Mouse (Mus musculus) CH12.LX (cell line): Measurements from ENCODE around the gene Fmn2. TPM values are rescaled to one million over a fixed set of nuclear protein-coding genes. Genes with fewer than 3 reads are reported as not detected.

Experiments
- DNase-seq: peaks from one replicate; pipeline ENCODE4 v3.0.0-alpha.2; 2013; ENCODE audit errors: extremely low read depth
- H3K27ac ChIP-seq: 2 replicates; pipeline ENCODE4 v1.5.1; 2012; ENCODE audit warnings: low read depth, mild to moderate bottlenecking, control low read depth, moderate library complexity; ENCODE audit not compliant: insufficient read depth
- H3K27me3 ChIP-seq: replicated peaks from 2 replicates; pipeline ENCODE3; 2012; ENCODE audit warnings: inconsistent platforms
- H3K36me3 ChIP-seq, 2 experiments: replicated peaks in 1 of 2; 2 replicates each; pipeline versions ENCODE3 to v1.6.1; 2012; ENCODE audit warnings: inconsistent platforms in 1 of 2, low read length in 1 of 2, mild to moderate bottlenecking in 1 of 2, mixed read lengths in 1 of 2, moderate library complexity in 1 of 2; ENCODE audit not compliant: control insufficient read depth in 1 of 2, insufficient read depth in 1 of 2
- H3K4me1 ChIP-seq, 2 experiments: 2 replicates each; pipeline ENCODE4 v1.6.1; 2012; ENCODE audit warnings: inconsistent platforms in 1 of 2, moderate library complexity in 1 of 2; ENCODE audit not compliant: insufficient read depth in 2 of 2, control insufficient read depth in 1 of 2
- H3K4me2 ChIP-seq: 2 replicates; pipeline ENCODE4 v1.6.1; 2012; ENCODE audit warnings: low read depth, mild to moderate bottlenecking, control low read depth; ENCODE audit not compliant: poor library complexity, insufficient read depth, severe bottlenecking
- H3K4me3 ChIP-seq, 3 experiments: fragments of 150-350 bp in 1 of 3; sonication (generic) in 1 of 3; replicated peaks in 1 of 3; 2 replicates each; pipeline versions ENCODE3 to v1.5.1; 2011 to 2012; ENCODE audit warnings: low read depth in 2 of 3, low read length in 2 of 3, mild to moderate bottlenecking in 2 of 3, moderate library complexity in 2 of 3, control low read depth in 1 of 3, improper control_type of control experiment in 1 of 3, inconsistent platforms in 1 of 3, mixed read lengths in 1 of 3; ENCODE audit not compliant: poor library complexity in 1 of 3
- H3K79me2 ChIP-seq: replicated peaks from 2 replicates; pipeline ENCODE4 v1.6.1; 2012; ENCODE audit warnings: mild to moderate bottlenecking, moderate library complexity; ENCODE audit not compliant: control insufficient read depth, poor library complexity, insufficient read depth, severe bottlenecking; ENCODE audit errors: extremely low read depth
- H3K9ac ChIP-seq: 2 replicates; pipeline ENCODE4 v1.6.1; 2012; ENCODE audit warnings: low read depth, mild to moderate bottlenecking, control low read depth, moderate library complexity; ENCODE audit not compliant: insufficient read depth
- H3K9me3 ChIP-seq: replicated peaks from 2 replicates; pipeline ENCODE3; 2012; ENCODE audit warnings: low read length, inconsistent platforms, mixed read lengths
- CHD2 ChIP-seq: IDR thresholded peaks from 2 replicates; pipeline ENCODE4 v1.6.1; 2011; ENCODE audit warnings: low read length, improper control_type of control experiment
- E2F4 ChIP-seq: IDR thresholded peaks from 2 replicates; pipeline ENCODE4 v1.6.1; 2011; ENCODE audit warnings: low read depth, low read length, improper control_type of control experiment; ENCODE audit not compliant: insufficient replicate concordance
- HCFC1 ChIP-seq: IDR thresholded peaks from 2 replicates; pipeline ENCODE4 v1.6.1; 2012; ENCODE audit warnings: low read depth, mild to moderate bottlenecking, inconsistent platforms, low read length, improper control_type of control experiment
- IRF4 ChIP-seq: IDR thresholded peaks from 2 replicates; pipeline ENCODE4 v1.6.1; 2014; ENCODE audit warnings: low read depth, mild to moderate bottlenecking, inconsistent platforms, low read length, improper control_type of control experiment
- JUN ChIP-seq: IDR thresholded peaks from 2 replicates; pipeline ENCODE4 v1.6.1; 2011; ENCODE audit warnings: low read depth, mild to moderate bottlenecking, low read length, improper control_type of control experiment, moderate library complexity; ENCODE audit not compliant: insufficient read depth
- JUND ChIP-seq: conservative IDR thresholded peaks from 2 replicates; pipeline ENCODE4 v1.6.1; 2011; ENCODE audit warnings: low read depth, low read length, improper control_type of control experiment
- MAFK ChIP-seq: IDR thresholded peaks from 2 replicates; pipeline ENCODE4 v1.6.1; 2011; ENCODE audit warnings: low read length, improper control_type of control experiment; ENCODE audit not compliant: insufficient replicate concordance
- MAX ChIP-seq: IDR thresholded peaks from 2 replicates; pipeline ENCODE4 v1.6.1; 2011; ENCODE audit warnings: low read length, improper control_type of control experiment
- MAZ ChIP-seq: IDR thresholded peaks from 2 replicates; pipeline ENCODE4 v1.6.1; 2012; ENCODE audit warnings: low read depth, mild to moderate bottlenecking, inconsistent platforms, low read length, improper control_type of control experiment, moderate library complexity
- MEF2A ChIP-seq: IDR thresholded peaks from 2 replicates; pipeline ENCODE4 v1.6.1; 2014; ENCODE audit warnings: low read depth, mild to moderate bottlenecking, inconsistent platforms, low read length, improper control_type of control experiment, borderline replicate concordance
- MXI1 ChIP-seq: IDR thresholded peaks from 2 replicates; pipeline ENCODE4 v1.6.1; 2011; ENCODE audit warnings: mild to moderate bottlenecking, low read depth, low read length, improper control_type of control experiment
- MYC ChIP-seq: IDR thresholded peaks from 2 replicates; pipeline ENCODE4 v1.6.1; 2011; ENCODE audit warnings: low read depth, mild to moderate bottlenecking, improper control_type of control experiment, low read length
- POLR2AphosphoS2 ChIP-seq: IDR thresholded peaks from 2 replicates; pipeline ENCODE4 v1.6.1; 2011; ENCODE audit warnings: low read depth, low read length, improper control_type of control experiment
- RCOR1 ChIP-seq: conservative IDR thresholded peaks from 2 replicates; pipeline ENCODE4 v1.6.1; 2012; ENCODE audit warnings: low read depth, mild to moderate bottlenecking, inconsistent platforms, low read length, improper control_type of control experiment
- SIN3A ChIP-seq: IDR thresholded peaks from 2 replicates; pipeline ENCODE4 v1.6.1; 2012; ENCODE audit warnings: low read length, improper control_type of control experiment, inconsistent platforms
- TBP ChIP-seq: conservative IDR thresholded peaks from 2 replicates; pipeline ENCODE4 v1.6.1; 2011; ENCODE audit warnings: low read depth, low read length, improper control_type of control experiment
- TCF12 ChIP-seq: IDR thresholded peaks from 2 replicates; pipeline ENCODE4 v1.6.1; 2014; ENCODE audit warnings: low read depth, mild to moderate bottlenecking, inconsistent platforms, low read length, improper control_type of control experiment
- UBTF ChIP-seq: IDR thresholded peaks from 2 replicates; pipeline ENCODE4 v1.6.1; 2012; ENCODE audit warnings: low read depth, mild to moderate bottlenecking, inconsistent platforms, low read length, improper control_type of control experiment, moderate library complexity
- ZKSCAN1 ChIP-seq: IDR thresholded peaks from 2 replicates; pipeline ENCODE4 v1.6.1; 2012; ENCODE audit warnings: low read depth, inconsistent platforms, low read length, improper control_type of control experiment, borderline replicate concordance
- ZMIZ1 ChIP-seq: IDR thresholded peaks from 2 replicates; pipeline ENCODE4 v1.6.1; 2012; ENCODE audit warnings: low read depth, mild to moderate bottlenecking, inconsistent platforms, low read length, improper control_type of control experiment
- dilution Hi-C: fragments of 300-500 bp; cut with MboI; formaldehyde crosslinking; loops from 2 replicates; pipeline ENCODE4 v1.14.3; 2020; ENCODE audit warnings: low sequenced_read_pairs; ENCODE audit not compliant: extremely low pct_unique_long_range_greater_than_20kb, extremely low pct_ligation_motif_present
- in situ Hi-C: fragments of 300-500 bp; cut with MboI; formaldehyde crosslinking; loops from 3 replicates; pipeline ENCODE4 v1.14.3; 2019; ENCODE audit warnings: low sequenced_read_pairs, low pct_ligation_motif_present, low pct_unique_long_range_greater_than_20kb, mixed read lengths
- polyA plus RNA-seq: library from polyadenylated mRNA; unstranded; fragments of >175 nt; gene quantifications from 2 replicates; pipeline ENCODE4 v1.2.1, GENCODE M21; 2012; ENCODE audit warnings: low read depth; ENCODE audit not compliant: insufficient read length
- total RNA-seq, 2 experiments: library from RNA; depleted of rRNA; stranded (reverse); fragments of 300-350 nt in 1 of 2; fragments of >200 nt in 1 of 2; gene quantifications; 2 replicates each; pipeline ENCODE4 v1.2.3; 2012 to 2014

Gene Fmn2
- total and polyA plus RNA-seq, 3 experiments, result 0.25 to 1.6 (median 0.51) TPM

DNA sequence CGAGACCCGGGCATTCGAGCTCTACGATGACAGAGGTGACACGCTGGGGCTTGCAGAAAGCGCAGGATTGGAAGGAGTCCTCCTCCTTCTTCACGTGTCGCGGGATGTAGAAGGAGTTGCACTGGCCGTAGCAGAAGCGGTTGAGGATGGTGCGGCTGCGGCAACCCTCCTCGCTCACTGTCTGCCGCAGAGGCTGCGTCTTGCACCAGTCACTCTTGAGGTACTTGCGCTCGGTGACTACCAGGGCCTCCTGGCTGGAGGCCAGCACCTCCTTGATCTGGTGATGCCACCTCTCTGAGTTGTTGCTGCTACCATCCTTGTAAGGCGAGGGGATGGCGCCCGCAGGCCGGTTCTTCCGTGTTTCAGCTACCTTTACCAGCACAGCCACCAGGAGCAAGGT, 335.2 kb downstream of the Fmn2 start:
- Histone ChIP-seq H3K9ac (no peak overlapping the region), H3K79me2 (no peaks in the 10 kb centered on the region), H3K36me3 (no peaks in the 10 kb centered on the region), H3K27ac (no peak overlapping the region), H3K9me3 (no peaks in the 10 kb centered on the region), H3K4me3 (no peak overlapping the region), H3K4me2 (no peak overlapping the region), H3K27me3 (no peaks in the 10 kb centered on the region), H3K4me1 (no peaks in the 10 kb centered on the region)
- no peak for TF ChIP-seq ZKSCAN1
- no peak for TF ChIP-seq MAX
- no peak for TF ChIP-seq SIN3A
- no peak for TF ChIP-seq HCFC1
- no peak for TF ChIP-seq MAZ
- no peak for TF ChIP-seq RCOR1
- TF ChIP-seq POLR2AphosphoS2, result no peak
- no peak for DNase-seq
- in situ Hi-C loops (no loop called here), dilution Hi-C loops (no loop called here)

DNA sequence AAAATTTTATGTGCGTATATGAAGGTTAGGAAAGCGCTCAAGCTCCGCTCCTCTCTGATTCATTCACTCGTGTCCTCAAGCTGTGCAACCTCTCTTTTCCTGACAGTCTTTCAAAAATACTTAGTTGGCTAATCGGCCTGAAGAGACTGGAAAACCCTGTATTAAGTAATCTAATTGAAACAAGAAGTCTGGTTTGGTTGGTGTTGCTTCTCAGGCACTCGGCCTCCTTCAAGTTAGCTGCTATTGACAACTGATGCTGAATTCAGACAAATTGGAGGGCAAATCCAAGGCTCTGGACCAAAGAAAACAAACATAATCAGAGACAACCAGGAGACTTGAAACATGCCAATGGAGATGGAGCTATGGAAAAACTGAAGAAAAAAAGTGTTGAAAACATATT, 343.2 kb downstream of the Fmn2 start:
- no peaks in the 10 kb centered on the region for H3K27me3 ChIP-seq
- H3K4me2 ChIP-seq, result no peak overlapping the region
- no peaks in the 10 kb centered on the region for H3K79me2 ChIP-seq
- no peak overlapping the region for H3K4me3 ChIP-seq
- H3K27ac ChIP-seq, result no peak overlapping the region
- TF ChIP-seq ZMIZ1 (no peak), E2F4 (no peak), CHD2 (no peak), MAFK (no peak), MXI1 (no peak), MYC (no peak), TCF12 (no peak), JUND (no peak), TBP (no peak), MEF2A (no peak), UBTF (no peak), IRF4 (no peak), JUN (no peak)
- in situ Hi-C loops (no loop called here), dilution Hi-C loops (no loop called here)
- no peaks in the 10 kb centered on the region for H3K9me3 ChIP-seq
- DNase-seq, result no peak
- H3K9ac ChIP-seq, result no peak overlapping the region
- no peaks in the 10 kb centered on the region for H3K36me3 ChIP-seq
- no peaks in the 10 kb centered on the region for H3K4me1 ChIP-seq
